Mouse (Mus musculus) neural tube, embryonic 14.5 days (tissue): ENCODE results near the gene Iqcf6. TPM values are rescaled to one million over a fixed set of nuclear protein-coding genes. Genes with fewer than 3 reads are reported as not detected.

Source experiments
- ATAC-seq: fragments of 200-750 bp; cut with Nextera tagmentation; 2 replicates; pipeline ENCODE4 v1.8.0; 2017; ENCODE audit warnings: low read depth, mild to moderate bottlenecking, moderate TSS enrichment, moderate library complexity
- H3K27ac ChIP-seq: fragments of 300-500 bp; sonication (generic); 2 replicates; pipeline ENCODE4 v1.5.1; 2014; ENCODE audit warnings: low read depth, mild to moderate bottlenecking, control low read depth, low read length, moderate library complexity, mixed read lengths
- H3K27me3 ChIP-seq: fragments of 300-500 bp; sonication (generic); 2 replicates; pipeline ENCODE4 v1.6.1; 2014; ENCODE audit warnings: low read length; ENCODE audit not compliant: control insufficient read depth, insufficient read depth
- H3K36me3 ChIP-seq: fragments of 300-500 bp; sonication (generic); 2 replicates; pipeline ENCODE4 v1.6.1; 2014; ENCODE audit warnings: low read length, mixed read lengths; ENCODE audit not compliant: control insufficient read depth, insufficient read depth
- H3K4me1 ChIP-seq: fragments of 300-500 bp; sonication (generic); 2 replicates; pipeline ENCODE4 v1.6.1; 2014; ENCODE audit warnings: low read length; ENCODE audit not compliant: control insufficient read depth, insufficient read depth
- H3K4me2 ChIP-seq: fragments of 300-500 bp; sonication (generic); 2 replicates; pipeline ENCODE4 v1.6.1; 2014; ENCODE audit warnings: mild to moderate bottlenecking, low read depth, low read length, control low read depth
- H3K4me3 ChIP-seq: fragments of 300-500 bp; sonication (generic); 2 replicates; pipeline ENCODE4 v1.5.1; 2014; ENCODE audit warnings: low read depth, low read length, control low read depth, mixed read lengths
- H3K9ac ChIP-seq: fragments of 300-500 bp; sonication (generic); replicated peaks from 2 replicates; pipeline ENCODE4 v1.6.1; 2014; ENCODE audit warnings: low read depth, mild to moderate bottlenecking, control low read depth, low read length, mixed read lengths
- H3K9me3 ChIP-seq: fragments of 300-500 bp; sonication (generic); 2 replicates; pipeline ENCODE4 v1.6.1; 2016; ENCODE audit warnings: low read length; ENCODE audit not compliant: control insufficient read depth
- WGBS: fragments of 180-500 bp; shearing (Covaris S2); extraction: QIAGEN DNeasy Blood & Tissue Kit; methylation state at CpG from one replicate; pipeline ENCODE4 v1.1.7; 2014; 5-methylcytosine and 5-hydroxymethylcytosine counted together
- polyA plus RNA-seq: library from polyadenylated mRNA; unstranded; fragments of >200 nt; fragmentation: Nextera tagmentation; extraction: Ambion mirVana; gene quantifications from 2 replicates; pipeline ENCODE4 v1.2.1, GENCODE M21; 2014

Gene Iqcf6
- polyA plus RNA-seq, 1 experiment from 2014 or later: not detected

DNA sequence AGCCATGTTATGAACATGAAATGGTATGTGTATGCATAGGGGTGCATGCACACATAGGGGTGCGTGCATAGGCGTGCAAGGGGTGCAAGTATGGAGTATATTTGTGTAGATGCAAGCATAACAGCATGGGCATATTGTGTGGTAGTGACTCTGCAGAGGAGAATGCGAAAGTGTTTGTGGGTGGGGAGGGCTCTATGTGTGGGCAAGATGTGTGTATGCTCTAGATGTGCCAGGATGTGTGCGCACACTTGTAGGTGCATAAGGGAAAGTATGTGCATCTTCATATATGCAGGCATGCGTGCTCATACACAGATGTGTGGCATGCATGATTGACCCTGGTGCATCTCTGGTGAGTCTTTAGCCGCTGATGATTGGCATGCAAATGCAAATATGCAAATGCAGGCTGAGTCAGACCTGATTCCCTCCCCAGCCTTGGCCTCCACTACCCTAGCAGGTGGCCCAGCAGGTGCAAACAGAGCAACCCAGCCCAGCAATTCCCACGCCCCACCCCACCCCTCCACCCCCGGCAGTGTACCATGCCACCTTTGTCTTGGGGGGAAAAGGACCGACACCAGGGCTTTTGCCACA is 19.4 kb downstream of the Iqcf6 start:
- no peaks in the 10 kb centered on the region for H3K36me3 ChIP-seq
- no peak overlapping the region for H3K9ac ChIP-seq
- ATAC-seq: no peak
- H3K4me2 ChIP-seq: no peak overlapping the region
- H3K27me3 ChIP-seq: no peaks in the 10 kb centered on the region
- no peaks in the 10 kb centered on the region for H3K4me1 ChIP-seq
- WGBS: 80% methylated on average over 9 of the region's 9 CpGs
- no peak overlapping the region for H3K4me3 ChIP-seq
- H3K27ac ChIP-seq: no peak overlapping the region
- H3K9me3 ChIP-seq: no peaks in the 10 kb centered on the region

DNA sequence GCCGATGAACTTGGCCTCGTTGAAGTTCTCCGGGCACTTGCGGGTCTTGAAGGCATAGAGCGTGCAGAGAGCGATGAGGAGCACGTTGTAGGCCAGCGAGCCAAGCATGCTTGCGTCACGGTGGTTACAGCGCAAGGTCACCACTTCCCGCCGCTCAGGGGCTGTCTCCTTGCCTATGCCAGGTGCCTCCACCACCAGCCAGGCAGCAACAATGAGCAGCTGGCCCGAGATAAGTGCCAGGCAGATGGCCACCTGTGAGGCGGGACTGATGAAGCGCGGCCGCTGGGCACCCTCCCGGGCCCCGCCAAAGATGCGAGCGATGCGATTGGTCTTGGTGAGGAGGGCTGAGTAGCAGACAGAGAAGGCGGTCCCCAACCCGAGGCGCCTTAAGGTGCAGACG is 20.8 kb downstream of the Iqcf6 start:
- no peak overlapping the region for H3K4me2 ChIP-seq
- H3K4me1 ChIP-seq: no peaks in the 10 kb centered on the region
- H3K4me3 ChIP-seq: no peak overlapping the region
- H3K36me3 ChIP-seq: no peaks in the 10 kb centered on the region
- no peaks in the 10 kb centered on the region for H3K9me3 ChIP-seq
- H3K9ac ChIP-seq: no peak overlapping the region
- no peaks in the 10 kb centered on the region for H3K27me3 ChIP-seq
- no peak for ATAC-seq
- 77% methylated on average over 27 of the region's 27 CpGs for WGBS
- H3K27ac ChIP-seq: no peak overlapping the region

DNA sequence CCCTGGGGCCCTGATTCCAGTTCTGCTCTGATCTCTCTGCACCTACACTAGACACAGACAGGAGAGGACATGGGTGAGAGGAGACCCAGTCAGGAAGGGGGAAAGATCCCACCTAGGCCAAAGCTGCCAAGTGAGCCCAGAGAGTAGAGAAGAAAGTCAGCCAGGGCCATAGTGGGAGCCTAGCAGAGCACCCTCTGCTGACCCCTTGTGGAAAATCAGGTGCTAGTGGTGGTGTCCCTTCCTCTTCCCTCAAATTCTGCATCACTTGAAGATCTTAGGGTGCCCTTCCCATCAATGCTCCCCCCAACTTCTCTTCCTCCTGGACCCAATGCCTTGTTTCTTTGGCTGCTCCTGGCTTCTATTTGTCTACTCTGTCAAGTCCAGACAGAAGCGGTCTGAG is 26.3 kb downstream of the Iqcf6 start:
- Histone ChIP-seq H3K9ac (no peak overlapping the region), H3K9me3 (no peaks in the 10 kb centered on the region), H3K4me3 (no peak overlapping the region), H3K27ac (no peak overlapping the region), H3K36me3 (no peaks in the 10 kb centered on the region), H3K4me1 (no peaks in the 10 kb centered on the region; the same call in 1 of the 2 replicates), H3K27me3 (no peaks in the 10 kb centered on the region), H3K4me2 (no peak overlapping the region)
- 69% methylated on average over 1 of the region's 1 CpGs for WGBS
- no peak for ATAC-seq

DNA sequence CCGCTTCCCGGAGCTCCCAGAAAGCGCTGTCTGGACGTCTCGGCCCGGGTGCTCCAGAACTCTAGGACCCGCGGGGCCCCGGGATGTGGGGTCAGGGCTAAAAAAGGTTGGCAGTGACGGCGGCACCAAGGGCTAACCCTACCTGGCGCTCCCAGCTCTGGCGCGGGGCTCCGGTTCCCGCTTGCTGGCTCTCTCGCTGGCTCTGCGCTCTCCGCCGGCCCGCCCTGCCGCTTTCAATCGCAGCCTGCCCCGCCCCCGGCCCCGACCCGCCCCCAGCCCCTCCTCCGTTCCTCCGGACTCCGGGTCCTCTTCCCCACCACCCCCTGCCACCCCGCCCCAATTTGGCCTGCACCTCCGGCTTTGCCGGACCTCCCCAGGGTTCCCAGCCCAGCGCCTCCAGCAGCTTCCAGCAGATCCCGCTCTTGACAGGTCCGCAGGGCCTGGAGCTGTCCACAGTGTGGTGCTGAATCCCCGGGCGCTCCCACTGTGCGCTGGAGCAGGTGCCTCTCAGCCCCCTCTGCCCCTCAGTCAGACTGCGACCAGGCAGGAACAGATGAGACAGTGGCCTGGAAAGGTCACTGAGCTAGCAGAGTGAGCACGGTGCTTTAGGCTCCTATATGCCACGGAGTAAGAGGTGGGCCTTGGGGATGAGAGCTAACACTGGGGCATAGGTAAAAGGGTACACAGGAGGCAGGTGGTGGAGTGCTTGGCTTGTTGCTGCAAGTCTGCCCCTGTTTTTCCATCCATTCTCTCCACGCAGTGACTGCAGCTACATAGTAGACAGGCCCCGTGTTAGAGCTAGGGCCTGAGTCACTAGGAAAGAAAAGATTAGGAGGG is 29.7 kb downstream of the Iqcf6 start, which contains the start of gene Grm2:
Grm2 (minus strand) TSS at position 199 of the 837 bp plus-strand sequence.
- 1% methylated on average over 29 of the region's 44 CpGs for WGBS
- Histone ChIP-seq H3K27ac (no peak within 1 kb of the TSS), H3K4me1 (no peaks in the 10 kb centered on the region; the same call in 1 of the 2 replicates), H3K4me2 (peak within 1 kb of the TSS; percentile 71), H3K36me3 (peaks cover 8% of the 10 kb centered on the region; the same call in 1 of the 2 replicates), H3K9ac (peak within 1 kb of the TSS; percentile 66), H3K4me3 (peak within 1 kb of the TSS; percentile 39), H3K9me3 (no peaks in the 10 kb centered on the region), H3K27me3 (no peaks in the 10 kb centered on the region)
- peak; percentile 73 for ATAC-seq

DNA sequence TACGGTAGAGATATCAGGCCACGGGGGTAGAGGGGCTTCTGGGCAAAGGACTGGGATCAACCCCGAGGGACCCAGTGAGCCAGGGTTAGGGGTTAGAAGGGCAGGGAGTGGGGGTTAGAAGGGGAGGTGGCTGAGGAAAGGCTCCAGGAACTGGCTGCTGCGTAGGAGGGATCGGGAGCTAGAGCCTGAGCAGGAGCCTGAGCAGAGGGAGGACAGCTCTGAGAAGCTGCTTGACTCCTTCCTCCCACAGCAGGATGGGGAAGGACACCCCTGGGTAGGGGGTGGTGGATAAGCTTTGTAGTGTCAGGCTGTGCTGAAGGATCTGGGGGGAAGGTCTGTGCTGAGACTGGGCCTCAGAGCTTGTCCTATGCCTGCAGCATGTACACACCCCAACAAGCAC is 30.4 kb downstream of the Iqcf6 start:
- no peaks in the 10 kb centered on the region for H3K27me3 ChIP-seq
- no peak overlapping the region for H3K9ac ChIP-seq
- ATAC-seq: no peak
- no peak overlapping the region for H3K4me3 ChIP-seq
- H3K9me3 ChIP-seq: no peaks in the 10 kb centered on the region
- 39% methylated on average over 5 of the region's 5 CpGs for WGBS
- H3K4me1 ChIP-seq: no peaks in the 10 kb centered on the region; the same call in 1 of the 2 replicates
- H3K4me2 ChIP-seq: no peak overlapping the region; the same call in 1 of the 2 replicates
- H3K27ac ChIP-seq: no peak overlapping the region
- H3K36me3 ChIP-seq: peaks cover 8% of the 10 kb centered on the region

DNA sequence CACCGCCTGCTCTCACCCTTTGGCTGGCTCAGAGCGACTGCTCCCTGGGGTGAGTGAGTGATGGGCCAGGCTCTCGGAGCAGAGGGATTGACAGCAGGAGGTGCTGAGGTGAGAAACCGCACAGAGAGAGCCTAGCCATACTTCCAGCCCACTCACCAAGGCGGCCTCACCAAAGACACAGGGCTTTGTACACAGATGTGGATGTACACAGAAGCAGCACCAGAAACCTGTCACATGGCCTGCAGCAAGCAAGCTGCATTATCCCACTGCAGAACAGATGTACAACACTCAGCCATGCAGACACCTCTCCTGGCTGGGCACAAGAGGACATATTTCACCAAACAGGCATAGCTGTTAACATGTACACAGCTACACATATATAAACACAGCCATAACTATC is 31.2 kb downstream of the Iqcf6 start:
- no peak overlapping the region for H3K4me3 ChIP-seq
- 39% methylated on average over 5 of the region's 5 CpGs for WGBS
- H3K36me3 ChIP-seq: peaks cover 16% of the 10 kb centered on the region
- H3K9me3 ChIP-seq: no peaks in the 10 kb centered on the region
- no peaks in the 10 kb centered on the region; the same call in 1 of the 2 replicates for H3K4me1 ChIP-seq
- no peak for ATAC-seq
- no peak overlapping the region for H3K27ac ChIP-seq
- no peak overlapping the region for H3K4me2 ChIP-seq
- H3K9ac ChIP-seq: no peak overlapping the region
- H3K27me3 ChIP-seq: no peaks in the 10 kb centered on the region

DNA sequence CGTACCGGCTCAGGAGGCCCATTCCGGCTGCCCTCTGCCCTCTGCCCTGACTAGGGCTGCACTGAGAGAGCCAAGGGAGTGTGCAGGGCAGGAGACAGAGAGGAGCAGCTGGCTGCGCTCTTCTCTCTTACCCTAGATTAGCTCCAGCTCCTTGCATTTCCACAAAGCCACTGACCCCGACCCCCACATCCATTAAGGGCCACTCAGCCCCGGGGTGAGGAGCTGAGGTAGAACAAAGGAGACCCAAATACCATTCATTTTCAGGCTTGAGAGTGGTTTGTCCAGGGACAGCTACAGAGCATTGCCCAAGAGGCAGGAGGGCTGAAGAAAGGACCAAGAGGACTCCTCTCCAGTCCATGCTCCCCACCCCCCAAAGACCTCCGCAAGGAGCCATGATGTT is 33.1 kb downstream of the Iqcf6 start:
- Histone ChIP-seq H3K4me3 (no peak overlapping the region), H3K4me2 (no peak overlapping the region), H3K9me3 (no peaks in the 10 kb centered on the region), H3K27ac (no peak overlapping the region), H3K36me3 (peaks cover 18% of the 10 kb centered on the region), H3K9ac (no peak overlapping the region), H3K27me3 (no peaks in the 10 kb centered on the region), H3K4me1 (peaks cover 5% of the 10 kb centered on the region)
- 29% methylated on average over 7 of the region's 7 CpGs for WGBS
- ATAC-seq: no peak

DNA sequence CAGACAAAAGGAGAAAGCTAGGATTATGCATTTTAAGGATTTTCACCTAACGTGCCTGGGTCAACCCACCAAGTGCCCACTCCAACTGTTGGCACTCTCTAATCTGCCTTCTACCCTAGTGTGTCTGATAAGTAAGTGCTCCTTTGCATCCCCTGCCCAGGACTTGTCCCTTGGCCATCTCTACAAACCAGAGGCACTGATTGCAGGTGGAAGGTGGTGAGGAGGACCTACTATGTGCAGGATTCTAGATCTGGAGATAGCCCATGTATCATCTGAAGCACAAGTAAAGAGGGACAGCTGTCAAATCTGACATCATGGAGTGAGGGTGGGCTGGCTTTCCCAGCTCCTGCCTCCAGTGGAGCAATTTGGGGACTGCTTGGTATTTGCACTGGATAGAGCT is 33.6 kb downstream of the Iqcf6 start:
- no peak overlapping the region for H3K4me2 ChIP-seq
- ATAC-seq: no peak
- no peak overlapping the region for H3K4me3 ChIP-seq
- no peaks in the 10 kb centered on the region for H3K27me3 ChIP-seq
- H3K9ac ChIP-seq: no peak overlapping the region
- H3K27ac ChIP-seq: no peak overlapping the region
- H3K4me1 ChIP-seq: peaks cover 10% of the 10 kb centered on the region
- H3K9me3 ChIP-seq: no peaks in the 10 kb centered on the region
- 88% methylated on average over 1 of the region's 1 CpGs for WGBS
- peaks cover 18% of the 10 kb centered on the region for H3K36me3 ChIP-seq

DNA sequence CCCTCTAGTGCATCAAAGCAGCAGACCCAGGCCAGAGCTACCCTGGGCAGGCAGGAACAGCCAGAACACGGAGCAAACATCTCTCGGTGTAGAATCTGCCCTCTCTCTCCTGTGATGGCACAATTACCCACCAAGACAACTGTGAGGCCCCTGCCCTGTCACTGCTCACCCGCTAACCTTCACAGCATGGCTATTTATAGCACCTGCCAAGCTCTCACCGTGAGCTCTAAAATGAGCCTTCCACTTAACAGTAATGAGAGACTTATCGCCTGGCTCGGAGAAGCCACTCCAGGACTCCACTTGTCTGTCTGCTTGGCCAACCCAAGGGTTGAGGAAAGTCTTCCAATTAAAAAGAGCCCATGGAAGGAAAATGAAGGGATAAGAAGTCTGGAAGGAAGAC is 36.8 kb downstream of the Iqcf6 start:
- Histone ChIP-seq H3K27ac (no peak overlapping the region), H3K9ac (no peak overlapping the region), H3K4me3 (no peak overlapping the region), H3K27me3 (no peaks in the 10 kb centered on the region), H3K36me3 (peaks cover 22% of the 10 kb centered on the region), H3K4me1 (peaks cover 12% of the 10 kb centered on the region), H3K9me3 (no peaks in the 10 kb centered on the region), H3K4me2 (no peak overlapping the region)
- ATAC-seq: no peak
- 66% methylated on average over 6 of the region's 6 CpGs for WGBS
